In genomic region chr11:3733933-3734636, GRCm38 (mm10) we compare ENCODE assay signal across 19 mouse cellular contexts.
A peak's percentile ranks its signal among the peaks of the same experiment; 100 is the strongest.
DNase-seq lines count a peak whose midpoint lies in the region; ATAC-seq and TF ChIP-seq lines count a peak whose summit lies in the region.
"Had no signal": no experiment of that assay in that cellular context is flagged by ENCODE, and none has a peak within 500 bp of the region (broad histone marks: within the 10 kb centered on the region; RNA-seq: fewer than 3 reads in every experiment).

No protein-coding gene starts in this region.

- no peak overlapping the region for H3K9ac ChIP-seq in hindbrain, embryonic 12.5 days
- H3K9ac ChIP-seq in hindbrain, embryonic 11.5 days (ENCODE audit: low read depth, low read length): no peak overlapping the region
- peak overlapping the region; percentile 13; the same call in 1 of the 2 replicates for H3K9ac ChIP-seq in forebrain, embryonic 14.5 days (ENCODE audit: low read length)
- H3K9ac ChIP-seq in midbrain, embryonic 13.5 days (replicated peaks): peak overlapping the region; percentile 44; the same call in 1 of the 2 replicates
- H3K9ac ChIP-seq in lung, postnatal 0 days (replicated peaks; ENCODE audit: low read depth): no peak overlapping the region
- H3K9ac ChIP-seq: embryonic facial prominence, embryonic 15.5 days; heart, embryonic 15.5 days; midbrain, embryonic 12.5 days had no signal

- no peaks in the 10 kb centered on the region for H3K36me3 ChIP-seq in hindbrain, embryonic 12.5 days
- H3K36me3 ChIP-seq in hindbrain, embryonic 11.5 days (ENCODE audit: control insufficient read depth, insufficient read depth, low read length): no peaks in the 10 kb centered on the region
- no peaks in the 10 kb centered on the region for H3K36me3 ChIP-seq in forebrain, embryonic 14.5 days (ENCODE audit: control insufficient read depth, insufficient read depth, low read length)
- no peaks in the 10 kb centered on the region for H3K36me3 ChIP-seq in midbrain, embryonic 13.5 days
- no peaks in the 10 kb centered on the region for H3K36me3 ChIP-seq in lung, postnatal 0 days (ENCODE audit: insufficient read depth, low read length)
- H3K36me3 ChIP-seq: embryonic facial prominence, embryonic 15.5 days; heart, embryonic 15.5 days; midbrain, embryonic 12.5 days had no signal

- DNase-seq in hindbrain, embryonic 11.5 days (ENCODE audit: low spot score): no peak
- DNase-seq in brain, adult 2 months (ENCODE audit: low read depth, low spot score): peak; percentile 53
- DNase-seq in forebrain, embryonic 14.5 days (ENCODE audit: low spot score): peak; percentile 79
- no peak for DNase-seq in lung, postnatal 0 days (ENCODE audit: low spot score)
- no peak for DNase-seq in lung, adult 18-20 months
- no peak for DNase-seq in embryo, embryonic 9.5 days (ENCODE audit: extremely low spot score)
- DNase-seq: heart, adult 18-20 months; kidney, adult 18-20 months; kidney, postnatal 4 days; left cerebral cortex, postnatal 4 days; lung, adult 2 months; lung, postnatal 4 days; right cerebral cortex, postnatal 4 days had no signal

- peak overlapping the region; percentile 40; the same call in 1 of the 2 replicates for H3K27ac ChIP-seq in hindbrain, embryonic 12.5 days
- H3K27ac ChIP-seq in hindbrain, embryonic 11.5 days (ENCODE audit: low read depth, low read length): no peak overlapping the region
- peak overlapping the region; percentile 79 for H3K27ac ChIP-seq in forebrain, embryonic 14.5 days (ENCODE audit: low read depth, low read length)
- H3K27ac ChIP-seq in midbrain, embryonic 13.5 days: peak overlapping the region; percentile 90
- no peak overlapping the region for H3K27ac ChIP-seq in lung, postnatal 0 days (ENCODE audit: low read length)
- H3K27ac ChIP-seq: embryonic facial prominence, embryonic 15.5 days; heart, embryonic 15.5 days; midbrain, embryonic 12.5 days had no signal

- H3K4me3 ChIP-seq in hindbrain, embryonic 12.5 days: no peak overlapping the region
- no peak overlapping the region for H3K4me3 ChIP-seq in hindbrain, embryonic 11.5 days (ENCODE audit: low read depth, low read length)
- no peak overlapping the region for H3K4me3 ChIP-seq in forebrain, embryonic 14.5 days (ENCODE audit: low read depth, low read length)
- H3K4me3 ChIP-seq in midbrain, embryonic 13.5 days (replicated peaks): no peak overlapping the region
- no peak overlapping the region for H3K4me3 ChIP-seq in lung, postnatal 0 days (ENCODE audit: low read depth, low read length)
- H3K4me3 ChIP-seq: embryonic facial prominence, embryonic 15.5 days; heart, embryonic 15.5 days; midbrain, embryonic 12.5 days had no signal

- peaks cover 8% of the 10 kb centered on the region; the same call in 1 of the 2 replicates for H3K4me1 ChIP-seq in hindbrain, embryonic 12.5 days
- no peaks in the 10 kb centered on the region for H3K4me1 ChIP-seq in hindbrain, embryonic 11.5 days (replicated peaks; ENCODE audit: control insufficient read depth, insufficient read depth, low read length)
- H3K4me1 ChIP-seq in forebrain, embryonic 14.5 days (ENCODE audit: control insufficient read depth, insufficient read depth, low read length): peaks cover 6% of the 10 kb centered on the region; the same call in 1 of the 2 replicates
- H3K4me1 ChIP-seq in midbrain, embryonic 13.5 days (replicated peaks): peaks cover 20% of the 10 kb centered on the region
- H3K4me1 ChIP-seq in lung, postnatal 0 days (ENCODE audit: insufficient read depth, low read depth, low read length): no peaks in the 10 kb centered on the region
- H3K4me1 ChIP-seq: embryonic facial prominence, embryonic 15.5 days; heart, embryonic 15.5 days had no signal

- H3K27me3 ChIP-seq in hindbrain, embryonic 12.5 days: no peaks in the 10 kb centered on the region
- H3K27me3 ChIP-seq in hindbrain, embryonic 11.5 days (ENCODE audit: control insufficient read depth, insufficient read depth, low read length): no peaks in the 10 kb centered on the region
- H3K27me3 ChIP-seq in forebrain, embryonic 14.5 days (replicated peaks; ENCODE audit: control insufficient read depth, insufficient read depth, low read length): no peaks in the 10 kb centered on the region
- no peaks in the 10 kb centered on the region for H3K27me3 ChIP-seq in midbrain, embryonic 13.5 days
- no peaks in the 10 kb centered on the region for H3K27me3 ChIP-seq in lung, postnatal 0 days (replicated peaks; ENCODE audit: insufficient read depth, low read length)
- H3K27me3 ChIP-seq: embryonic facial prominence, embryonic 15.5 days; midbrain, embryonic 12.5 days had no signal

- no peaks in the 10 kb centered on the region for H3K9me3 ChIP-seq in hindbrain, embryonic 12.5 days (replicated peaks)
- no peaks in the 10 kb centered on the region for H3K9me3 ChIP-seq in hindbrain, embryonic 11.5 days (ENCODE audit: control insufficient read depth, low read length)
- H3K9me3 ChIP-seq in forebrain, embryonic 14.5 days (replicated peaks; ENCODE audit: control insufficient read depth, low read length): no peaks in the 10 kb centered on the region
- H3K9me3 ChIP-seq in midbrain, embryonic 13.5 days: no peaks in the 10 kb centered on the region
- no peaks in the 10 kb centered on the region for H3K9me3 ChIP-seq in lung, postnatal 0 days (ENCODE audit: low read length)
- H3K9me3 ChIP-seq: embryonic facial prominence, embryonic 15.5 days; heart, embryonic 15.5 days; midbrain, embryonic 12.5 days had no signal

- WGBS in hindbrain, embryonic 12.5 days: 75% methylated on average over 14 of the region's 14 CpGs
- WGBS in hindbrain, embryonic 11.5 days: 77% methylated on average over 14 of the region's 14 CpGs
- WGBS in forebrain, embryonic 14.5 days: 69% methylated on average over 14 of the region's 14 CpGs
- 62% methylated on average over 14 of the region's 14 CpGs for WGBS in midbrain, embryonic 13.5 days
- WGBS in lung, postnatal 0 days: 69% methylated on average over 14 of the region's 14 CpGs

- peak; percentile 22; the same call in 1 of the 2 replicates for ATAC-seq in hindbrain, embryonic 12.5 days (ENCODE audit: low FRiP score)
- no peak for ATAC-seq in hindbrain, embryonic 11.5 days (ENCODE audit: low FRiP score)
- ATAC-seq in forebrain, embryonic 14.5 days: peak; percentile 46; the same call in 1 of the 2 replicates
- ATAC-seq in midbrain, embryonic 13.5 days: peak; percentile 70
- no peak for ATAC-seq in lung, postnatal 0 days
- ATAC-seq: Patski had no signal

- no peak for TF ChIP-seq EP300 in lung, postnatal 0 days (IDR thresholded peaks at IDR 0.05)

- no peak for TF ChIP-seq CTCF in lung, postnatal 0 days (IDR thresholded peaks at IDR 0.05)

- no peak overlapping the region for H3K4me2 ChIP-seq in hindbrain, embryonic 12.5 days (replicated peaks)
- H3K4me2 ChIP-seq in hindbrain, embryonic 11.5 days (replicated peaks; ENCODE audit: low read depth, low read length): no peak overlapping the region
- no peak overlapping the region for H3K4me2 ChIP-seq in forebrain, embryonic 14.5 days (ENCODE audit: low read length)
- peak overlapping the region; percentile 33 for H3K4me2 ChIP-seq in midbrain, embryonic 13.5 days (replicated peaks)
- H3K4me2 ChIP-seq in lung, postnatal 0 days (replicated peaks; ENCODE audit: low read depth, low read length): no peak overlapping the region
- H3K4me2 ChIP-seq: embryonic facial prominence, embryonic 15.5 days; heart, embryonic 15.5 days; midbrain, embryonic 12.5 days had no signal

Comparison
In these comparisons a context has a peak if more than half of its experiments do, and no peak if none do; other contexts are left out.
1. ATAC-seq: peak in hindbrain, embryonic 12.5 days (single experiment), forebrain, embryonic 14.5 days (single experiment) and midbrain, embryonic 13.5 days (single experiment); none in hindbrain, embryonic 11.5 days (single experiment) and lung, postnatal 0 days (single experiment).
2. H3K27ac ChIP-seq: peak in hindbrain, embryonic 12.5 days (single experiment), forebrain, embryonic 14.5 days (single experiment) and midbrain, embryonic 13.5 days (single experiment); none in hindbrain, embryonic 11.5 days (single experiment) and lung, postnatal 0 days (single experiment).
3. H3K9ac ChIP-seq: peak in forebrain, embryonic 14.5 days (single experiment) and midbrain, embryonic 13.5 days (single experiment); none in hindbrain, embryonic 12.5 days (single experiment), hindbrain, embryonic 11.5 days (single experiment) and lung, postnatal 0 days (single experiment).
4. DNase-seq: peak in brain, adult 2 months (single experiment) and forebrain, embryonic 14.5 days (single experiment); none in hindbrain, embryonic 11.5 days (single experiment), lung, postnatal 0 days (single experiment), lung, adult 18-20 months (0 of 2) and embryo, embryonic 9.5 days (single experiment).